Mouse (Mus musculus) bone marrow macrophage, adult 2 months (primary cell): Measurements from ENCODE around the gene Bspry.

Experiments
- CTCF ChIP-seq: IDR thresholded peaks from 2 replicates; pipeline ENCODE4 v1.5.1; 2012; ENCODE audit warnings: low read depth, mild to moderate bottlenecking, low read length, moderate library complexity
- POLR2A ChIP-seq: IDR thresholded peaks from 2 replicates; pipeline ENCODE4 v1.6.1; 2012; ENCODE audit warnings: mild to moderate bottlenecking, low read depth, low read length, borderline replicate concordance

- TF ChIP-seq CTCF (no peak), POLR2A (no peak)
Observed at GRCm38 (mm10) chr4:62487914-62488313, 8.1 kb downstream of the Bspry start.
